Mouse (Mus musculus) lung, postnatal 10 days (tissue): ENCODE results near the gene Ets1.

Experiments
- DNase-seq: peaks from one replicate; pipeline ENCODE4 v3.0.0; 2021

The Ets1 gene

DNA sequence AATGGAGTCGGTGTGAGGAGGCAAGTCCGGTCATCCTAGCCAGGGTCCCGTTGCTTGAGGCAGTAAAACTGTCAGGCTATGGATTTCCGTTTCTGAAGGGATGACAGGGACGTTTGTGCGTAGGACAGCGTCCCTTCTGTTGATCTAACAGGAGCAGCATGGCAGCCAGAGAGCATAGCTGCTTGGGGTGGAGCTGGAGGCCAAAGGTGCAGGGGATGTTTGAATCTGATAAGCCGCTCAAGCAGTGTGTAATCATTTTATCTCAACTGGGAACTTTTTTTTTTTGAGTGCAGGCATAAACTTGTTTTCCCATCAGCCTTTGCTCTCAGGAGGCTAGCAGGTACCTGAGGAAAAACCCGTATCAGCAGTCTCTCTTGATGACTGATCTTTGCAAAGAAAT lies 95.8 kb downstream of the Ets1 start:
- DNase-seq: peak; percentile 24

DNA sequence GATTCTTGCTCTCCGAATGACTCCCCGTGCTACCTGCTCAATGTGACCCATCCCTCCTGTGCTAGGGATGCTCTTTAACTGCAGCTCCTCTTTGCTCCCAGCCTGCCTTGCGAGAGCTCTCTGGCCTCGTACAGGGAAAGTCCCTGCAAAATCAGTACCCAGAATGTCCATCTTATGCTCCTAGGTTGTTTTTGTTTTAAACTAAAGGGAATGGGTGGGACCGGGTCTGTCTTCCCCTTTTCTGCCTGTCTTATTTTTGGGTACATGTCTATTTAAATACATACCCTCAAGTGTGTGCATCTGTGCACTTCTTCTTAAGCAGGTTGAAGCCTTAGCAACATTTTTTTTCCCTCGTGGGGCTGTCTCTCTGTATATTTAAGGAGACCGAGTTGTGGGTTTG lies 99.0 kb downstream of the Ets1 start:
- DNase-seq: no peak

DNA sequence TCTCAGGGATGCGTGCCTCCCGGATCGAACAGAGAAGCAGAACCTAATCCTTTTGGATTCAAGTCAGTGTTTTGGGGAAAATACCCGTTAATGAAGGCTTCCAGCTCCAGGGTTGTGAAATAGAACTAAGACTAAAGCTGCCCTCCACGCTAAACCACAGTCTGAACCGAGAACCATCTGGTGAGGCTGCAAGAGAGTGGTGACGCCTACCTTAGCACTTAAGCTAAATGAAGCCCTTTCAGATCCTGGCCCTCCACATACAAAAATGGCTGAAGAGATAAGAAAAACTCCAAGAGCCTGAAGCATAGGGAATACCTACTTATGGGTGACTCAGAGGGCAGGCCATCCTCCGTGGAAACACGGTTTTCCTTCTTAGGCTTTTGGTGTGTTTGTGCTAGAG lies 100.0 kb downstream of the Ets1 start:
- DNase-seq: no peak

DNA sequence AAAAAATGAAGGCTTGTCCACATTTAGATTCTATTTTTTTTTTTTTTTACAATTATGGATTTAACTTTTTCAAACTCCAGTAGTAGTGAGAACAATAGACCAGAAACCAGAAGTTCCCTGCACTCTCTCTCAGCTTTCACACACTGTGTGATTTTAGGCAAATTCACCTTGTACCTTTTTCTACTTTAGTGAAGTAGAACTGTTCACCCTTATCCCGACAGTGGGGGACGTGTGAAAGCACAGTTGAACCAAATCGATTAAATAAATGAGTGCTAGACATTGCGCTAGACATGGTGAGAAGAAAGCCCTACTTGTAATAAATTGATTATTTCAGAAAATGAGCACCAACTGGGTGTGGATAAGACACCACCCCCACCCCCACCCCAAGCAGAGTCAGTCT lies 104.0 kb downstream of the Ets1 start:
- no peak for DNase-seq

DNA sequence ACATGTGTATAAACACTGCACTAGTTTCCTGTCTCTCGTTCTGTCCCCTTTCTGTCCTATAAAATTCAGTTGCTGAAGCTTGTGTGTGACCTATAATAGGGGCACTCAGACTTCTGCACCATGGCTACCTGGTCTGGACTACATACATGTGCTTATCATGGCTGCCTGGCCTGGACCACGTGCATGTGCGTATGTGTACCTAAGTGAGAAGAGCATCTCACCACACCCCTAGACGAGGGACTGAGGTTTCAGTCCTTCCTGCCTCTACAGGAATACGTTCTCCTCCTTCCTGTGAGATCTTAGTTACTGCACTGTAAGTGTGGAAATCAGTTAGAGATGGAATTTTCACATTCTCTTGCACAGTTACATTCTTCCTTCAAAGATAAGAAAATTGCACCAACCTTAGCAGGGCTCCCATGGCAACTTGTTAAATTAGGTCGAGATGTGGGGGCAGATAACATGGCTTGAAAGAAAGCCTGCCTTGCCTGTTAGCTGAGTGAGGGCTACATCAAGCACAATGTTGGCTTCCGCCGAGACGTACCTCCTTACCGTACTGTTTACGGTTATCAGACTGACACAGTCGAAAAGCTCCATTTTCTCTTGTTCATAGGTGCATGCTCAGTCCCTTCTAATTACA lies 104.8 kb downstream of the Ets1 start:
- DNase-seq: no peak

DNA sequence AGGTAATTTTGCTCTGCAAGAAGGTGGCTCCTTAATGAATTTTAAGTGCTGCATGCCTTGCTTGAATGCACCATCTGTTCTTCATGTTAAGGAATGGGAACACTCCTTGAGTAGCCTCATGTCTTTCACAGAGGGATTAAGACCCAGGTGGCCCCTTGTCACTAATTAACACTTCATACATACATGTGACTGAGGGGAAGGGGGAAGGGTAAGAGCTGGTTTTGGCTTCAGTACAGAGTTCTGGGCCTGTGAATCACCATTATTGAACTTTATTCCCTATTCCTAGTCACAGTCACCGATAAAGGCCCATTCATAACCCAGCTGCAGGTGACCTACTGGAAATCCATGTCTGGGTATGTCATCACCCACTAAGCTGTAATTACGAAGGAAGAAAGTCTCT lies 105.7 kb downstream of the Ets1 start:
- no peak for DNase-seq

DNA sequence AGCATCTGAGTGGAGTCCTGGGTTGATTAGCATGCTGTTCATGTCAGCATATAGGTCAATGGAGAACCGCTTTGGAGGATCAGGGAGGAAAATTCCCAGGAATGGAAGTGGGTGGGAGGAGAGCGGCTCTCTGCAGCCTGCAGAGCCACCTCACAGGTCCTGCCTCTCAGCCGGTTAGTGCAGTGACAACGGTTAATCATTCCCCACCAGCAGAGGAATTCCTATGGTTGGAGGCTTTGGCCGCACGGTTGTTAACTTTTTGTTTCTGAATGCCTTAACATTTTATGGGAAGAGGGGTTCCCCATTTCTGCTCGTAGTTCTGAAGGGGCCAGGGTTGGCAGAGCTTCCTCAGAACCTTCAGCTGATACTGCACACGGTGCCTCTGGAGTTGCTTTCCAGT lies 107.1 kb downstream of the Ets1 start:
- DNase-seq: no peak

DNA sequence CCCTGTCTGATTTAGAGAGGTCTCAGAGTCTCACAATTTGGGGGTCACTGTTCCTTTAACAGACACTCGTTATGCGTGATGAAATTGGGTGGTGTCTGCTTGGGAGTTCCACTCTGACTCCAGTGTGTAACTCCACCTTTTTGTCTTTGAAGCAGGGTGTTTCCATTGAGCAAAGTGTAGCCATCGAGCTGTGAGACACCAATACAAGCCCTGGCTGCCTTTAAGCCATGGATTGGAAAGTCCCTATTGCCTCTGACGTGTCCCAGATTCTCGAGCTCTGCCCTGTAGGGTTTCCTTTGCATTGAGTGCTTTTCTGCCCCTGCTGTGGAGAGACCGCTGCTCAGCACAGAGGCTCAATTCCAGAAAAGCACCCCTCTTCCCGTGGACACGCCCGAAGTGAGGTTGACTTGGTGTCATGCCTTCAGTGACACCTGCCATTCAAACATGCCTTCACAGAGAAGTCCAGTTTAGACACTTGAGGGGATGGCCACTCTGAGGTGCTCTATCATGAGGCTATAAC lies 107.7 kb downstream of the Ets1 start:
- DNase-seq: no peak

DNA sequence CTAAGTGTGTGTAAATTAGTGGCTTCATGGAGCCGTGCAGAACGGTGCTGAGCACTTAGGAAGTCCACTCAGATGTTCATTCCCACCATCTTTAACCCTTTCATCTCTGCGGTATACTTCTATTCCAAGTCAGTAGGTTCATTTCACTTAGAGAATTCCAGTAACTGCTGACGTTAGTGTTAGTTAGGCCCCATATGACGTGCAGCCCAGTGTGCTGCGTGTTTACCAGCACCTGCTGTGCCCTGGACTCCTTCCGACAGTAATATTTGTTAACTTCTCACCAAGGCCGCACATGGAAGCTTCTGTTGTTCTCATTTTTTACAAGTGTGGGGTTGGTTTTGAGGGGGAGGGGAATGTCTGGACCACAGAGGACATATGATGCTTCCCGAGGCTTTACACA lies 108.3 kb downstream of the Ets1 start:
- no peak for DNase-seq

DNA sequence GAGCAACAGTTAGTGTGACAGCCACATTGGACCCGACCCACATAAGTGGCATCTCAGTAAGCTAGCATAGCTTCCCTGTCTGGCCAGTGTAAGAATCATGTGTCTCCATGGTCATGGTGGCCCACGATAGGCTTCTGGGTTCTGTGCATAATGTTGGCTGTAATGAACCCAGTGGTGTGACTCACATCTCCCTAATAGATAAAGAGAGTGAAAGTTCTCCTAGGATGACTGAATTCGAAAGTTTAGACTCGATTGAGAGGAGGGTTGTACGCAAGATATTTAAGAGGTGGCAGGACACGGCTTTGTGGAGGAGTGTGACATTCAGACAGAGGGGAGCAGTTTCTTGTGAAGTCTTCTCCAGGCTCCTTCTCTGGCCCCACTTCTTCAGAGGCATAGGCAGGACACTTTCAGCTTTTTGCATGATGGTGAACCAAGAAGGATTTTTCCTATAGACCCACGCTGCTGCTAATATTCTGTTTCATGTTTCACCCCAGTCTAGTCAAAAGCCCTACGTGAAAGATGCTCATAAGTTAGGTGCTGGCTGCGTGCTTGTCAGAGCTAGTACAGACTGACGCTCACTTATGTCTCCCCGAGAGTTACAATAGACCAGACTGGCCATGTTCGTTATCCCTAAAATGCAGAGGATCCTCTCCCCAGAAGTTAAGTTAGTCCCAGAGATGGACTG lies 109.2 kb downstream of the Ets1 start:
- DNase-seq: no peak

DNA sequence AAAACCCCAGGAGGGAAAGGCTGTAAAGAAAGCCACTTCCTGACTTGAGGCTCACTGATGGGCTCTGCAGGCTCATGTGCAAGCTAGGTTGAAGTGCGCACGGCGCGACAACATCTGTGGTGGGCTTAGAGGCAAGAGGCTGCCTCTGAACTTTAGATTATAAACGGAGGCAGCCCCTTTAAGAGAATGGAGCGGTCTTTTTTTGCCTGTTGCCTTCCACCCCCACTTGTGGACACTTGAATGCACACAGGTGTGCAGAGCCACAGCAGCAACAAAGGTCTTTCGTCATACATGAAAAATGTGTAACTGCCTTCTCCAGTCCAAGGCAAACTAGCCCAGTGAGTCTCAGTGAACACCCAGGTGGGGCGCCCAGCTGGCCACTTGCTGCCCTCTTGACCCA lies 110.0 kb downstream of the Ets1 start:
- no peak for DNase-seq

DNA sequence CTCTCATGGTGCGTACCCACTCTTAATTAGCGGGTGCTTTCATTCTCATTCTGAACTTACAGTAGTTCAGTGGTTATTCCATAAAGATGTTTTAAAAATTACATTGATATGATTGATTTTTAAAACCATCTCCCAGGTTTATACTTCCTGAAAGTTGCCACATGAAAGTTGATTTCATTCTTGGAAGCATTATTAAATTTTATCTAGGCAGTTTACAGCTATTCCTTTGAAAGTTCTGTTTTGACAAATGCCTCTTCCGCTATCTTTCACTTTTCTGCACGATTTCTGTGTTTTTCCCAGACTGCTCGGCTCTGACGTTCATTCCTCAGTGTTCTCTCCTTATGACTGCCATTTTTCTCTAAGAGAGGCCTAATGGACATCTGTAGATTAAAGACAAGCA lies 110.6 kb downstream of the Ets1 start:
- DNase-seq: no peak

DNA sequence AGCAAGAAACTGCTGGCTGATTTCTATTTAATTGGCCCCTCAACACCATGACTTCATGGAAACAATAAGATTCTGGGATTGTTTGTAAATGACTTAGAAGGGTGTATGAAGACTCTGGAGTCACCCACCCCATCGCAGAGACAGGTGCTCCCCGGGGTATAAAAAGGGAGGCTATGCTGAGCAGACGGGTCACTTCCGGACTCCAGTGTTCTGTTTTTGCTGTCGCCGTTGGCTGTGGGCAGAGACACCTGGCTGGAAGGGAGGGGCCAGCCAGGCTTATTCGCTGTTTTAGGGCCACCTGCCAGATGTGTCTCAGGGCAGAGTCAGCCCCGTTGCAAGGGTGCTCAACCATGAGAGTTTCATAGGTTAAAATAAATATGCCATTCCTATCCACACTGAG lies 111.6 kb downstream of the Ets1 start:
- no peak for DNase-seq

DNA sequence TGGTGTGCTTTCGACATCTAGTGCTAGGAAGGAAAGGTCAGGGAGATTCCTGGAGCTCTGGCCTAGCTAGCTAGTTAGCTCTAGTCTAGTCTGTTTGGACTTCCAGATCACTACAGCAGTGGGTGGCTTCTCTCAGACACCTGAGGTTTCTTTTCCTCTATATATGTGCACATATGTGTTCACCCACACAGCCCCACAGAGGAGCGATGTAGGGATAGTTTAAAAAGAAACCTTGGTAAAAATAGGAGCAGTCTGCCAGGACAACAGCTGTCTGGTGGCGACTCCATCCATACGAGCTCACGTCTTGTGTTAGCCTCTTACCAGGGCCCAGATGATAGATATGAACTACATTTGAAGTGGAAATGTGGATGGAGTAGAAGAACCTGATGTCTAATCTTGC lies 112.5 kb downstream of the Ets1 start:
- DNase-seq: no peak

DNA sequence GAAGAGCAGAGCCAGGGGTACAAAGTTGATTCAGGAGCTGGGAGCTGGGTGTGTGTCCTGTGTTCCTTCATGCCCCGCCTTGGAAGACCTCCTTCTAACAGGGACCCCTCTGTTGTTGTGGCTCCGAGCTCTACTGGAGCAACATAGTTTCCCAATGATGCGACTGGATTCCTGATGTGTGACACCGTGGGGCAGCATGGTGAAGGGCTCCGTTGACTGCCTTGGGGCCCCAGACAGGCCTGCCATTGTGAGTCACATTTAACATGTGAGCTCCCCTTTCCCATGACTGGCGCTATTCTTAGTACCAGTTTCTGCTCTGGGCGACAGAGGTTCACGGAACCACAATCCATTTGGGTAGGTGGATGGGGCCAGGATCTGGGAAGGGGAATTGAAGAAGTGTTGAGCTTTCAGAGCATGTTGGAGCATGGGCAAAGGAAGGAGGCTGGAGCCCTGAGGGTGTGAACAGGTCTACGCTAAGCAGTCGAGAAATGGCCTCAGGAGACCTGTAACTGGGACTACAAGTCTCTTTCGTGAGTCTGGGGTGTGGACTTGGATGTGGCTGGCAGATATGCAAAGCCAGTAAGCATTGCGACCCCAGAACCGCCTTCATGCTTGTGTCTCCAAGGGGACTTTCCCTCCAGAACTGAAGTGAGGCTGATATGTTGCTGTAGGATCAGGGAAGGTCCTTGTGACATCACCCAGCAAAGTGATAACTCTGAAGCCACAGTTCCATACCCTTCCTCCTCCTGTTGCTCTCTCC lies 113.9 kb downstream of the Ets1 start:
- no peak for DNase-seq

DNA sequence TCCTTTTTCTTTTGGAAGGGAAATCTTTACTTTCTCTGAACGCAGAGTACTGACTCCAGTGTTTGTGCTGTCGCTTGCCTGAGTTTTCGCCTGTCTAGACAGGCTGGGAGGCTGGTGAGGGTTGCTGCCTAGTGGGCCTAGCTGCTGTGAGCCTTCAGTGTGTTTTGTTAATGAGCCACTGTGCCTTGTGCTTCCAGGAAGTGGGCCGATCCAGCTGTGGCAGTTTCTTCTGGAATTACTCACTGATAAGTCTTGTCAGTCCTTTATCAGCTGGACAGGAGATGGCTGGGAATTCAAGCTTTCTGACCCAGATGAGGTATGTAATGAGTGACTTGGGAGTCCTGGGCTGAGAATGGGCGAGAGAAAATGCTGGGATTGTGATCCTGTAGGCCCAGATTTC lies 116.6 kb downstream of the Ets1 start:
- DNase-seq: no peak

DNA sequence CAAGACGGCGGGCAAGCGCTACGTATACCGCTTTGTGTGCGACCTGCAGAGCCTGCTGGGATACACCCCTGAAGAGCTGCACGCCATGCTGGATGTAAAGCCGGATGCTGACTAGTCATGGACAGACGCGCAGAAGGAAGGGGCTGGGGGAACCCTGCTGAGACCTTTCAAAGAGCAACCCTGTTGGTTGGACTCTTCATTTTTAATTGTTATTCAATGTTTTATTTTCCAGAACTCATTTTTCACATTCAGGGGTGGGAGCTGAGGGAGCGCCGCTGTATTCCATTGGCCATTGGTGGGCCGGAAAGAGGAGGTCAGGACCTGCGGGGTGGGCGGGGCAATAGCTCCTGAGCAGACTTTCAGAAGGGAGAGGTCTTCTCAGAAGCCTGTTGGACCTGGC lies 118.3 kb downstream of the Ets1 start:
- no peak for DNase-seq

DNA sequence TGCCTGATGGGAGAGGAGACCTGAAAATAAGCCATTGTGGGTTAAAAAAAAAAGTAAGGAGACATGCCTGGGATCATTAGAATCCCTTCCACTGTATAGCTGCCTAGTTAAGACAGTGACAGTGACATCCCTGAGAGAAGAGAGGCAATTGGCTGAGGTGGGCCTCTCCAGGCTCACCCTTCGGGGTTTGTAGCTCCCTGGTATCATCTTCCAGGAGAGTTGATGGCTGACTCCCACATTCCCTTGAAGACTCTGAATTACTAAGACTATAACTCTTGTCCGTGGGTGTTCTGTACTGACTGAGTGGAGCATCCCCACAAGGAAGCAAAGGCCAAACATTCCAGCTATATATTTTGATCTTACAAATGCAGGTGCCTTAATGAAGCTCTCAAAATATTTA lies 120.0 kb downstream of the Ets1 start:
- DNase-seq: no peak

DNA sequence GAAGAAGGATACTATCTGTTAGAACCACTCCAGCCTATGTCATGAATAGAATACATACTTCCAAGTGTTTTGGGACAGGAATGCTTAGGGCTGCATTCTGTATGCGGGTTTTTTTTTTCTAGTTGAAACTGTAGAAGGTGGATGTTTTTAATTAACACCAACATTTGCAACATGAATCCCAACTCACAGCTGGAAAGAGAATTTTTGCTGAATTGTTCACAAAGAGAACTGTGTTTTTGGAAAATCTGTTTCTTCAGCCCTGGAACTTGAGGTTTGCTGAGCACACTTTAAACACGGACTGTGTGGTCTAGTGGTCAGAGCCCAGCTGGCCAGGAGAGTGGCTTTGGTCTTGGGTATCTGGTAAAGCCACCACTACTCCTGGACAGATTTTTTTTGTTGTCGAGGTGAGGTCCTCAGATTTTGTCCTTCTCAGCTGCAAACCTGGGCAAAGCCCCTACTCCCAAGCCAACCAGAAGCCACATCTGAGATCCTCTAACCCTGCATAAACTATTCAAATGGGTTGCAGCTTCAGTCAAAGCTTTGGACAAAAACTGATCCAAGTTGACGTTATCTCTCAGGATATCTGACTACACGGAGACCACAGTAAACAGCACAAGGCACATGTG lies 122.4 kb downstream of the Ets1 start:
- no peak for DNase-seq

DNA sequence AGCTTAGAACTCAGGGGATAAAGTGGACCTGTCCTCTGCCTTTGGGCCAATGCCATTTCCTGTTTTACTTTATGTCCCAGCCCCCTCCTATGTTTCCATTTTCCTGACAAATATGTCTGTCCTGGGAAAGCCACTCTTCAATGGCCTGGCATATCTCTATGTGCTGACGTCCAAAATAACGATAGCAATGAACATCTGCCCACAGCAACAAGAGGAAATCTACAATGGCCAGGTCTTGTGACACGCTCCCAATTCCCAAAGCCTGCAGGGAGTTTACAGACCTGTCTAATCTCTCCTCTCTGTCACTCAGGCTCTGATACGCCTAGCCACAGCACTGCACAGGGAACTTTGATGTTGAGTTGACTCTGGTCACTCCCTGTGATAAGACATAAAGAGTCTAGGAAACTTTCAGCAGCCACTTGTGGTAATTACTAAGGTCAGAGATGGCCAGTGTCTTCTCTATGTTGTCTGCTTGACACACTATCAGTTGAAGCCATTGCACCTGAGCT lies 124.7 kb downstream of the Ets1 start:
- DNase-seq: no peak

DNA sequence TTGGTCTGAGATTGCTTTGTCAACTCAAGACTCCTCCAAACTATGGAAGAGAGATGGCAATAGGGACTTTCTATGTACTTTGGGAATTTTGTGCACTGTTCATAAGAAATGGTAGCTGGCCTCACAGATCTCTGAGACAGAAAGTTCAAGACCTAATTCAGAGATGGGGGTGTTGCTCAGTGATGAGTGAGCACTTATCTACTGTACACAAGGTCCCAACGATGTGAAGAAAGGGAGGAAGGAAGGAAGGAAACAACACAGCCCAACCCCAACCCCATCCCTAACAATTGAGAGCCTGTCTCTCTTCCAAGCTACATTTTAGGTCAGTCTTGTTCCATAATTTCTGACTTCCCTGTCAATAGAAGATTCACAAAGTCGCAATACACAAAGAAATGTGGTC lies 125.3 kb downstream of the Ets1 start:
- DNase-seq: peak; percentile 48

DNA sequence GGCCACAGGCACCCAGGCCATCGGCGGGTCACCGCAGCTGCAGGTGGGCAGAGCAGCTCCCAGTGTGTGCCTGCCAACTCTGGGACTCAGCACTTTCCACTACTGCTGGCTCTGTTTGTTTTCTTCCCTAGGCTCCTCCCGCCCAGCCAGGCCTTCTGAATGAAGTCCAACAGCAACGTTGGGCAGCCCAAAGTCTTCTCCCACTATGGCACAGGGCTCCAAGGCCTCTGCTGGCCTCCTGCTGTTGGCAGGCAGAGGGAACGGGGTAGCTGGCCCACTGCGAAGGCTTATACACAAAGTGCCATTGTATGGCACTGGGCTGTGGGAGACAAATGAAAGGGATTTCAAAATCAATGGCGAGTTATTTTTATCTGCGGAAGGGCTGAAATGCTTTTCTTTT lies 128.4 kb downstream of the Ets1 start:
- peak; percentile 33 for DNase-seq

DNA sequence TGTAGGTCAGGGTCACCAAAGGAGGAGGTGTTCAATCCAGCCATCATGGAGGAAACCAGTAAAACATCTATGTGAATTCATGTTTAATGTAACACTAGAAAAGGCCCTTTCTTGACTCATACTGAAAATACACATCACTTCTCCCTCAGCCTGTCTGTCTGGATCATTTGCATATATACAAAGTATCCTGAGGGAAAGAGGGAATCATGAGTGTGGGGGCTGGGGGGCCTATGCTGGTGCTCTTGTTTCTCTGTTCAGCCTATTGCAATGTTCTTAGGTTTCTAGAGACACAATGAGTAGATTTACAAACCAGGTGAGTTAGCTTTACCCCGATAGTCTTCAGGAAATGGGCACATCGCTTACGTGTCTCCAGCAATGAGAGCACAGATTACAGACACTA lies 129.1 kb downstream of the Ets1 start:
- no peak for DNase-seq

DNA sequence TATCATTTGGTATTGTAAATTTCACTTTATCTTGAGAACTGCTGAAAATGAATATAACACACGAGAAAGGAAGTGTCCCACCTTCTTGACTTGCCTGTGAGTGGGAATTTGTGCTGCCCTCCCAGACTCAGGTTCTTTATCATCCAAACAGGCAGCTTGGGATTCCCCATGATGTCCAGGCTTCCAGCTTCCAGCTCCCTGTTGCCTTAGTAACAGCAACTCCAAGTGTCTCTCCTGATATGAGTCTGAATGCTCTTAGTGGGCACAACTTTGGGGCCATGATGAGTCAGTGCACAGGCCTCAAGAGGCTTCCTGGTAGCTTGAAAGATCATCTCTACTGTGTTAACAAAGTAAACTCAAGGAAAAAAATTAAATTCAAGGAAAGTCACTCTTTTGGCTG lies 142.8 kb downstream of the Ets1 start:
- DNase-seq: no peak
